Mouse (Mus musculus) erythroblast, embryonic 14.5 days (primary cell): ENCODE data around the gene Rgs3.

Experiments
- GATA1 ChIP-seq: IDR thresholded peaks from 2 replicates; pipeline ENCODE4 v1.6.1; 2012; ENCODE audit warnings: low read length, inconsistent platforms, mixed read lengths
- TAL1 ChIP-seq: IDR thresholded peaks from 3 replicates; pipeline ENCODE4 v1.6.1; 2012; ENCODE audit warnings: low read length, inconsistent platforms, mixed read lengths

DNA sequence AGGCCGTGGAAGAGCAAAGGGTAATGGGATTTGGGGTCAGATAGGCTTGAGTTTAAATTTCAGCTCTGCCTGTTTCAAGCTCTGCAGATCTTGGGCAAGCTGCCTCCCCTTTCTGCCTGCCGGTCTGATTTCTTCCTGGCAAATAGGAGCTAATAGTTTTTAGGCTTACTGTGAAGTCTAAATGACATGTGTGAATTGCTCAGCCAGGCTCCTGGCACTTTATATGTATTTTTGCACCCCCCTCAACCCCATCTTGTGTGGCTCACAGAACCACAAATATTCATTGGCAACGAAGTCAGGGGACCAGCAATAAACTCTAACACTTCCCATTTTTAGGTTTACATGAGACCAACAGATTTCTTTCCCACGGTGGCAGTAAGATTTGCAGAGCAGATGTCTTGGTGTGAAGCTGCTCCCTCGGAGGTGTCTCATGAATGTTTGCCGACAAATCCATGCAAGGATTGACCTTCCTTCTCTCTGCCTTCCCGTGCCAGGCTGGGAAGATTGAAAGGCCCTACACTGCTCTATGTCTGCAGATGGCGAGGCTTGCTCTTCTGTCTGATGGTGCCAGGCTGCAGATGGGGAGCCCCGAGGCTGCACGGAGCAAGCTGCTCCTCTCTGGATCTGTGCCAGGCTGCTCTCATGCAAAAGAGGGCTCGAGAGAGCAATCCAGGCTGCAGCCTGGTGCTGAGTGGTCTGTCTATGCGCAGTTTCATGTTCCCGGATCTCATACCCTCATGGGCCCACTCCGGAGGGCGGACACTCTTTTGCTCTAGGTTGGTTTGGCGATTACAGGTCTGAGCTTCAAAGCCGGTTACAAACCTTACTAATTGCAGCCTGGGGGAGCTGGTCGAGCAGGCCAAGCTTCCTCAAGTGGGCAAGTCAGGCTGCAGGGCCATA is 23.0 kb downstream of the Rgs3 start:
- TF ChIP-seq GATA1 = no peak
- no peak for TF ChIP-seq TAL1
